Mouse (Mus musculus) gastrocnemius, adult 2 months (tissue): ENCODE results near the gene Abca3. TPM values are rescaled to one million over a fixed set of nuclear protein-coding genes. Genes with fewer than 3 reads are reported as not detected.

Experiments used
- DNase-seq: peaks from one replicate; pipeline ENCODE4 v3.0.0; 2022
- H3K27ac ChIP-seq: fragments of 200-600 bp; 2 replicates; pipeline ENCODE4 v1.8.1; 2022; ENCODE audit warnings: mild to moderate bottlenecking
- H3K4me3 ChIP-seq: fragments of 200-600 bp; 2 replicates; pipeline ENCODE4 v1.8.1; 2022; ENCODE audit warnings: mild to moderate bottlenecking, moderate library complexity
- CTCF ChIP-seq: fragments of 200-600 bp; IDR thresholded peaks from 2 replicates; pipeline ENCODE4 v1.8.1; 2022; ENCODE audit warnings: antibody characterized with exemption, mild to moderate bottlenecking, moderate library complexity
- intact Hi-C: fragments of 180-260 bp; cut with DNase I; formaldehyde crosslinking; loops from one replicate; pipeline ENCODE4 v1.15.1; 2025
- total RNA-seq, 2 experiments: library from RNA; stranded (reverse); gene quantifications; 2 replicates each; pipeline ENCODE4 v1.2.3; 2021

Abca3 gene
- total RNA-seq, 2 experiments from 2014 or later = 6.8 to 7.9 TPM

- peak within 1 kb of the TSS; percentile 97 for H3K4me3 ChIP-seq
- intact Hi-C loops = no loop called here
- peak; percentile 99 for DNase-seq
- no peak for TF ChIP-seq CTCF
- peak within 1 kb of the TSS; percentile 97 for H3K27ac ChIP-seq
Measured at GRCm38 (mm10) chr17:24426471-24427169, 74.9 kb downstream of the Abca3 start, which contains the start of gene Eci1. Eci1 (plus strand) TSS chr17:24426641.

GRCm38 (mm10) chr17:24427170-24427557, 75.4 kb downstream of the Abca3 start:
- TF ChIP-seq CTCF = no peak
- H3K27ac ChIP-seq = peak overlapping the region; percentile 97
- no peak for DNase-seq
- H3K4me3 ChIP-seq = peak overlapping the region; percentile 97
- intact Hi-C loops = no loop called here

GRCm38 (mm10) chr17:24429201-24429983, 77.6 kb downstream of the Abca3 start:
- peak overlapping the region; percentile 97 for H3K27ac ChIP-seq
- intact Hi-C loops = no loop called here
- H3K4me3 ChIP-seq = peak overlapping the region; percentile 97

GRCm38 (mm10) chr17:24437016-24437415, 85.3 kb downstream of the Abca3 start:
- peak; percentile 83 for TF ChIP-seq CTCF
- DNase-seq = no peak
- intact Hi-C loops = no loop called here
- no peak overlapping the region for H3K4me3 ChIP-seq
- H3K27ac ChIP-seq = no peak overlapping the region; the same call in 1 of the 2 replicates

More at GRCm38 (mm10) chr17:24429201-24429983, 77.6 kb downstream of the Abca3 start:
- peak; percentile 73 for DNase-seq
- no peak for TF ChIP-seq CTCF

GRCm38 (mm10) chr17:24440377-24440776, 88.6 kb downstream of the Abca3 start:
- DNase-seq = no peak
- Histone ChIP-seq H3K4me3 (no peak overlapping the region), H3K27ac (no peak overlapping the region)
- no peak for TF ChIP-seq CTCF
- intact Hi-C loops = no loop called here

GRCm38 (mm10) chr17:24441148-24441547, 89.4 kb downstream of the Abca3 start:
- Histone ChIP-seq H3K4me3 (no peak overlapping the region), H3K27ac (no peak overlapping the region)
- TF ChIP-seq CTCF = peak; percentile 12; the same call in 1 of the 2 replicates
- intact Hi-C loops = no loop called here
- no peak for DNase-seq

- Histone ChIP-seq H3K27ac (0 out of 2 replicates have a peak overlapping the region, but pooled peaks have one; percentile 31), H3K4me3 (no peak overlapping the region)
- intact Hi-C loops = no loop called here
- peak; percentile 60 for DNase-seq
- no peak for TF ChIP-seq CTCF
Measured at GRCm38 (mm10) chr17:24442107-24442506, 90.4 kb downstream of the Abca3 start.

- no peak within 1 kb of the TSS for H3K4me3 ChIP-seq
Measured at GRCm38 (mm10) chr17:24442632-24443155, 90.9 kb downstream of the Abca3 start, which contains the start of gene Dnase1l2. Dnase1l2 (minus strand) TSS chr17:24443105.

GRCm38 (mm10) chr17:24443409-24443808, 91.7 kb downstream of the Abca3 start:
- TF ChIP-seq CTCF = no peak
- Histone ChIP-seq H3K27ac (no peak overlapping the region), H3K4me3 (no peak overlapping the region)
- DNase-seq = no peak
- intact Hi-C loops = no loop called here

More at GRCm38 (mm10) chr17:24442632-24443155, 90.9 kb downstream of the Abca3 start, which contains the start of gene Dnase1l2:
- intact Hi-C loops = no loop called here
- no peak for TF ChIP-seq CTCF
- peak; percentile 56 for DNase-seq
- H3K27ac ChIP-seq = peak within 1 kb of the TSS; percentile 31

GRCm38 (mm10) chr17:24446590-24446989, 94.8 kb downstream of the Abca3 start:
- Histone ChIP-seq H3K27ac (no peak overlapping the region), H3K4me3 (no peak overlapping the region)
- no peak for TF ChIP-seq CTCF
- intact Hi-C loops = no loop called here
- no peak for DNase-seq

- no peak for TF ChIP-seq CTCF
- H3K4me3 ChIP-seq = no peak overlapping the region
- intact Hi-C loops = no loop called here
Measured at GRCm38 (mm10) chr17:24449507-24449906, 97.8 kb downstream of the Abca3 start.

GRCm38 (mm10) chr17:24451220-24451619, 99.5 kb downstream of the Abca3 start:
- TF ChIP-seq CTCF = no peak
- intact Hi-C loops = loop anchor here (5.0 kb wide), 1 partner anchor 34 kb away; no protein-coding TSS in a partner anchor
- Histone ChIP-seq H3K27ac (no peak overlapping the region), H3K4me3 (no peak overlapping the region)
- no peak for DNase-seq

More at GRCm38 (mm10) chr17:24449507-24449906, 97.8 kb downstream of the Abca3 start:
- no peak overlapping the region for H3K27ac ChIP-seq
- no peak for DNase-seq
